Mouse (Mus musculus): ENCODE measurements around the gene Tor2a.

GRCm38 (mm10) chr2:32759001-32759400 lies 2.0 kb downstream of the Tor2a start:
- TF ChIP-seq CTCF (conservative IDR thresholded peaks at IDR 0.05; ENCODE audit: insufficient read depth, insufficient read length, low read depth, low read length): no peak
- TF ChIP-seq POLR2A (IDR thresholded peaks at IDR 0.05; ENCODE audit: low read depth, low read length): no peak
